Mouse (Mus musculus) embryonic facial prominence, embryonic 12.5 days (tissue): ENCODE data around the gene Grtp1. TPM values are rescaled to one million over a fixed set of nuclear protein-coding genes. Genes with fewer than 3 reads are reported as not detected.

Experiments used
- ATAC-seq: fragments of 200-750 bp; cut with Nextera tagmentation; 2 replicates; pipeline ENCODE4 v1.8.0; 2017; ENCODE audit not compliant: insufficient number of reproducible peaks, insufficient read depth, low FRiP score, low TSS enrichment
- H3K27ac ChIP-seq: fragments of 300-500 bp; sonication (generic); 2 replicates; pipeline ENCODE4 v1.5.1; 2016; ENCODE audit warnings: mild to moderate bottlenecking
- H3K27me3 ChIP-seq: fragments of 300-500 bp; sonication (generic); 2 replicates; pipeline ENCODE4 v1.6.1; 2016; ENCODE audit warnings: mild to moderate bottlenecking, moderate library complexity
- H3K36me3 ChIP-seq: fragments of 300-500 bp; sonication (generic); 2 replicates; pipeline ENCODE4 v1.6.1; 2016; ENCODE audit warnings: mild to moderate bottlenecking
- H3K4me1 ChIP-seq: fragments of 300-500 bp; sonication (generic); 2 replicates; pipeline ENCODE4 v1.6.1; 2016
- H3K4me2 ChIP-seq: fragments of 300-500 bp; sonication (generic); replicated peaks from 2 replicates; pipeline ENCODE4 v1.6.1; 2016; ENCODE audit warnings: mild to moderate bottlenecking, moderate library complexity
- H3K4me3 ChIP-seq: fragments of 300-500 bp; sonication (generic); 2 replicates; pipeline ENCODE4 v1.5.1; 2016; ENCODE audit warnings: mild to moderate bottlenecking
- H3K9ac ChIP-seq: fragments of 300-500 bp; sonication (generic); 2 replicates; pipeline ENCODE4 v1.6.1; 2016; ENCODE audit warnings: mild to moderate bottlenecking, moderate library complexity
- H3K9me3 ChIP-seq: fragments of 300-500 bp; sonication (generic); 2 replicates; pipeline ENCODE4 v1.6.1; 2016; ENCODE audit warnings: mild to moderate bottlenecking, moderate library complexity
- WGBS: fragments of 180-500 bp; shearing (Covaris S2); methylation state at CpG from one replicate; pipeline ENCODE4 v1.1.7; 2016; 5-methylcytosine and 5-hydroxymethylcytosine counted together
- polyA plus RNA-seq: library from polyadenylated mRNA; unstranded; fragments of >200 nt; fragmentation: Nextera tagmentation; extraction: Ambion mirVana; gene quantifications from 2 replicates; pipeline ENCODE4 v1.2.1, GENCODE M21; 2016

The Grtp1 gene
- polyA plus RNA-seq, 1 experiment from 2014 or later, result 15.0 TPM

- H3K9me3 ChIP-seq, result no peaks in the 10 kb centered on the region
- no peaks in the 10 kb centered on the region for H3K4me1 ChIP-seq
- H3K27me3 ChIP-seq, result no peaks in the 10 kb centered on the region
- H3K27ac ChIP-seq, result no peak overlapping the region
- H3K4me3 ChIP-seq, result no peak overlapping the region
- no peaks in the 10 kb centered on the region for H3K36me3 ChIP-seq
- no peak for ATAC-seq
- H3K4me2 ChIP-seq, result no peak overlapping the region
- H3K9ac ChIP-seq, result no peak overlapping the region
- 86% methylated on average over 8 of the region's 8 CpGs for WGBS
Measured at GRCm38 (mm10) chr8:13186819-13187218, 13.6 kb downstream of the Grtp1 start.

- 63% methylated on average over 2 of the region's 2 CpGs for WGBS
- no peak overlapping the region for H3K9ac ChIP-seq
- H3K36me3 ChIP-seq, result peaks cover 11% of the 10 kb centered on the region
- no peaks in the 10 kb centered on the region for H3K27me3 ChIP-seq
- no peaks in the 10 kb centered on the region for H3K4me1 ChIP-seq
- H3K9me3 ChIP-seq, result no peaks in the 10 kb centered on the region
- no peak overlapping the region for H3K4me2 ChIP-seq
- H3K27ac ChIP-seq, result no peak overlapping the region
- H3K4me3 ChIP-seq, result no peak overlapping the region
- no peak for ATAC-seq
Measured at GRCm38 (mm10) chr8:13181691-13181976, 18.8 kb downstream of the Grtp1 start.

GRCm38 (mm10) chr8:13180911-13181690 is 19.3 kb downstream of the Grtp1 start:
- no peak for ATAC-seq
- Histone ChIP-seq H3K27ac (no peak overlapping the region), H3K4me1 (no peaks in the 10 kb centered on the region), H3K36me3 (peaks cover 14% of the 10 kb centered on the region), H3K4me2 (no peak overlapping the region), H3K4me3 (no peak overlapping the region), H3K9me3 (no peaks in the 10 kb centered on the region), H3K27me3 (no peaks in the 10 kb centered on the region), H3K9ac (no peak overlapping the region)
- 80% methylated on average over 18 of the region's 18 CpGs for WGBS

GRCm38 (mm10) chr8:13180408-13180807 is 20.0 kb downstream of the Grtp1 start:
- no peak overlapping the region for H3K4me2 ChIP-seq
- H3K36me3 ChIP-seq, result peaks cover 21% of the 10 kb centered on the region
- 84% methylated on average over 9 of the region's 9 CpGs for WGBS
- H3K9me3 ChIP-seq, result no peaks in the 10 kb centered on the region
- H3K4me1 ChIP-seq, result no peaks in the 10 kb centered on the region
- no peak for ATAC-seq
- no peak overlapping the region for H3K9ac ChIP-seq
- no peak overlapping the region for H3K27ac ChIP-seq
- H3K4me3 ChIP-seq, result no peak overlapping the region
- H3K27me3 ChIP-seq, result no peaks in the 10 kb centered on the region

- H3K9ac ChIP-seq, result no peak overlapping the region
Measured at GRCm38 (mm10) chr8:13179948-13180347, 20.5 kb downstream of the Grtp1 start.

GRCm38 (mm10) chr8:13179482-13179881 is 20.9 kb downstream of the Grtp1 start:
- Histone ChIP-seq H3K27ac (no peak overlapping the region), H3K4me3 (no peak overlapping the region), H3K36me3 (peaks cover 29% of the 10 kb centered on the region)

More at GRCm38 (mm10) chr8:13179948-13180347, 20.5 kb downstream of the Grtp1 start:
- 72% methylated on average over 7 of the region's 7 CpGs for WGBS
- no peak overlapping the region for H3K4me2 ChIP-seq
- no peaks in the 10 kb centered on the region for H3K27me3 ChIP-seq
- no peak overlapping the region for H3K4me3 ChIP-seq
- ATAC-seq, result no peak
- peaks cover 26% of the 10 kb centered on the region for H3K36me3 ChIP-seq
- no peak overlapping the region for H3K27ac ChIP-seq
- no peaks in the 10 kb centered on the region for H3K4me1 ChIP-seq
- no peaks in the 10 kb centered on the region for H3K9me3 ChIP-seq

GRCm38 (mm10) chr8:13178137-13178536 is 22.3 kb downstream of the Grtp1 start:
- H3K4me2 ChIP-seq, result no peak overlapping the region
- H3K9me3 ChIP-seq, result no peaks in the 10 kb centered on the region
- peaks cover 41% of the 10 kb centered on the region for H3K36me3 ChIP-seq
- H3K4me3 ChIP-seq, result no peak overlapping the region
- ATAC-seq, result no peak
- no peaks in the 10 kb centered on the region for H3K27me3 ChIP-seq
- no peak overlapping the region for H3K27ac ChIP-seq
- WGBS, result 97% methylated on average over 5 of the region's 5 CpGs
- no peaks in the 10 kb centered on the region for H3K4me1 ChIP-seq
- H3K9ac ChIP-seq, result no peak overlapping the region

More at GRCm38 (mm10) chr8:13179482-13179881, 20.9 kb downstream of the Grtp1 start:
- H3K27me3 ChIP-seq, result no peaks in the 10 kb centered on the region
- H3K4me1 ChIP-seq, result no peaks in the 10 kb centered on the region
- no peak overlapping the region for H3K4me2 ChIP-seq
- no peak overlapping the region for H3K9ac ChIP-seq
- 75% methylated on average over 6 of the region's 6 CpGs for WGBS
- no peaks in the 10 kb centered on the region for H3K9me3 ChIP-seq
- no peak for ATAC-seq

GRCm38 (mm10) chr8:13177173-13177852 is 23.1 kb downstream of the Grtp1 start:
- no peak for ATAC-seq
- no peaks in the 10 kb centered on the region for H3K4me1 ChIP-seq
- no peak overlapping the region for H3K27ac ChIP-seq
- H3K9me3 ChIP-seq, result no peaks in the 10 kb centered on the region
- H3K36me3 ChIP-seq, result peaks cover 50% of the 10 kb centered on the region
- no peak overlapping the region for H3K4me3 ChIP-seq
- no peaks in the 10 kb centered on the region for H3K27me3 ChIP-seq
- no peak overlapping the region for H3K4me2 ChIP-seq
- WGBS, result 93% methylated on average over 7 of the region's 7 CpGs
- H3K9ac ChIP-seq, result no peak overlapping the region

- Histone ChIP-seq H3K9me3 (no peaks in the 10 kb centered on the region), H3K27me3 (no peaks in the 10 kb centered on the region), H3K4me1 (no peaks in the 10 kb centered on the region), H3K36me3 (peaks cover 66% of the 10 kb centered on the region), H3K4me3 (no peak overlapping the region), H3K9ac (no peak overlapping the region), H3K27ac (no peak overlapping the region), H3K4me2 (no peak overlapping the region)
- WGBS, result 94% methylated on average over 1 of the region's 1 CpGs
- ATAC-seq, result no peak
Measured at GRCm38 (mm10) chr8:13175650-13176049, 24.8 kb downstream of the Grtp1 start.

GRCm38 (mm10) chr8:13174811-13175210 is 25.6 kb downstream of the Grtp1 start:
- Histone ChIP-seq H3K4me2 (no peak overlapping the region), H3K27ac (no peak overlapping the region), H3K36me3 (peaks cover 70% of the 10 kb centered on the region), H3K9ac (no peak overlapping the region), H3K27me3 (no peaks in the 10 kb centered on the region), H3K4me1 (no peaks in the 10 kb centered on the region), H3K4me3 (no peak overlapping the region), H3K9me3 (no peaks in the 10 kb centered on the region)
- 94% methylated on average over 4 of the region's 4 CpGs for WGBS
- no peak for ATAC-seq

- WGBS, result 95% methylated on average over 4 of the region's 4 CpGs
- Histone ChIP-seq H3K4me1 (no peaks in the 10 kb centered on the region), H3K4me2 (no peak overlapping the region), H3K27me3 (no peaks in the 10 kb centered on the region), H3K36me3 (peaks cover 75% of the 10 kb centered on the region), H3K27ac (no peak overlapping the region), H3K4me3 (no peak overlapping the region), H3K9ac (no peak overlapping the region), H3K9me3 (no peaks in the 10 kb centered on the region)
- ATAC-seq, result no peak
Measured at GRCm38 (mm10) chr8:13174305-13174704, 26.1 kb downstream of the Grtp1 start.

GRCm38 (mm10) chr8:13170510-13170909 is 29.9 kb downstream of the Grtp1 start:
- ATAC-seq, result no peak
- no peak overlapping the region for H3K9ac ChIP-seq
- no peaks in the 10 kb centered on the region for H3K4me1 ChIP-seq
- H3K9me3 ChIP-seq, result no peaks in the 10 kb centered on the region
- WGBS, result 67% methylated on average over 1 of the region's 1 CpGs
- no peaks in the 10 kb centered on the region for H3K27me3 ChIP-seq
- H3K4me2 ChIP-seq, result no peak overlapping the region
- peaks cover 81% of the 10 kb centered on the region for H3K36me3 ChIP-seq
- H3K27ac ChIP-seq, result no peak overlapping the region
- H3K4me3 ChIP-seq, result no peak overlapping the region
